Mouse (Mus musculus): ENCODE data around the gene Col4a3.

Col4a3 gene

DNA sequence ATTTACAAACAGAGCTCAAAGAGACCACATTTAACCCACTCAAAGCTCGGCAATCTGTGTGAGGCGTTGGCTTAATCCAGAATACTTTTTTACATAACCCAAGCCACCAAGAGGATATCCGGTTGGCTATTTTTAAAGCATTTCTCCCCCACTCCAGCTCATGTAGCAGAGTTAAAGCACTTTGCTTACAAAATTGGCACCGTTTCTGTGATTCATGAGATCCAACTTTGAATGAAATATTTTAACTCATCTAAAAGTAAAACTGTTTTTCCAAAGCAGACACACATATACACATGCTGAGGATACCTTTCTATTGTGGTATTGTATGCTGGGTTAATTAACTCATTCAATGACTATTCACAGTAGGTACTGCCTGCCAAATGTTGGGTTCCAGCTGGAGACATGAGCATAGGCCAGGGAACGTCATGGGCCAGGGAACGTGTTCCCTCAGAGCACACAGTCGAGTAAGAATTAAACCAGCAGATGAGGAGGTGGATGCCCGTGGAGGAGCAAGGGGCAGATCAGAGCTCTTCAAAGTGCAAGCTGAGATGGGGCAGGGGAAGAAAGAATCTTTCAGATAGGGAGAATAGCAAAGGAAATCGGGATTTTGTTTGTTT, 22.0 kb downstream of the Col4a3 start:
- no peak for DNase-seq

DNA sequence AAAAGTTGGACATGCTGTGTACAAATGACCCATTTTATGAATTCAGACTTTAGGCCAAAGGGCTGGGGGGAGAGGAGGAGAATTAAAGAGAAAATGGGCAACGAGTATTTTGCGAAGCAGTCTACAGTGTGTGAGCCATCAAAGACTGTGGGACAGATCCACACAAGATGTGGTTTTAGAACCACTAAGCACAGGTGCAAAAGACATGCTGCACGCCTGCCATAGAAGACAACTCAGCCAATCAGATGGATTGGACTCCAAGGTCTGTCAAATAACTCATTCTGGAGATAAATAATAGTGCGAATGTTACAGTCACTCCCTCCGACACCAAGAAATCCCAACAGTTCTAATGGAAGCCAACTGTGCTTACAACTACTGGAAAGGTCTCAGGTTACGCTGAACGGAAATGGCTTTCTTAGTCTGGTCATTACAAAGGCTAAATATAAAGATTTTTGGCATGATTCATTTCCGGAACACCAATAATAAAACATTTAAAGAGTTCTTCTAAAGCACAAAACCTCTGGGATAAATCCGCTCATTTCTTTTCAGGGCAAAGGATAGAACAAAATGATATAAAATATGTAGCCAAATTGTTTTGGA, 25.4 kb downstream of the Col4a3 start:
- no peak for DNase-seq

DNA sequence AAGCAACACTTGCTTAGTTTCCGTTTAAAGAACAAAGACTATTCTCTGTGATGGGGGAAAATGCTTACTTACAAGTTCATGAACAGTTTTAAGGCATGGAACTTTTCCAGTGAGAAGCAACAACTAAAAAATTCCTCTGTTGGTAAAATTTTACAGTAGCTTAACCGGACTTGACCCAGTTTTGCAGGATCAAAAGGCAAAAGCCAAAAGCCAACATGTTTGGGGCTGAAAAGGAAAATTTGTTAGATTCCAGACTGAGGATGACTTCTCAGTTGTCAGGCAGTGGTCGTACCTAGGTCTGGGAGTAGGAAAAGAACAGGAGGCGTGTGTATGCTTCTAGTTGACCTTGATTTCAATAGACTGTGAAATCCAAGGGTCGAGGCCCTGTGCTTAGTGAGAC, 31.3 kb downstream of the Col4a3 start:
- no peak for DNase-seq

DNA sequence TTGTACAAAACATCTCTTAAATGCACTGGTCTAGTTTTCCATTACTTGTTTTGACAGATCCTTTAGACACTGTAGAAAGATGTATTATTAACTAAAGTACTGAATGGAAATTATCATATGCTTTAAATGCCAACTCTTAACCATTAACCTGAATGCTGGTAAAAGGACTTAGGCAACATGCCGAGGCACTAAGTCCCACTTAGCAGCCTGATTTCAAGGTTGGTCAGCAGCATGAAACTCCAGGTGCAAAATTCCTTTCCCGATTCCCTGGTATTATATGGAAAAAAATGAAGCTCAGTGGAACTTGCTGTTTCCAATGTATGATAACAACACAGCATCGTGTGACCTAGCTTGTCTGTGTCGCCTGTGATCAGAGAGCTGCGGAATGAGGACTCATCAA, 31.9 kb downstream of the Col4a3 start:
- no peak for DNase-seq

DNA sequence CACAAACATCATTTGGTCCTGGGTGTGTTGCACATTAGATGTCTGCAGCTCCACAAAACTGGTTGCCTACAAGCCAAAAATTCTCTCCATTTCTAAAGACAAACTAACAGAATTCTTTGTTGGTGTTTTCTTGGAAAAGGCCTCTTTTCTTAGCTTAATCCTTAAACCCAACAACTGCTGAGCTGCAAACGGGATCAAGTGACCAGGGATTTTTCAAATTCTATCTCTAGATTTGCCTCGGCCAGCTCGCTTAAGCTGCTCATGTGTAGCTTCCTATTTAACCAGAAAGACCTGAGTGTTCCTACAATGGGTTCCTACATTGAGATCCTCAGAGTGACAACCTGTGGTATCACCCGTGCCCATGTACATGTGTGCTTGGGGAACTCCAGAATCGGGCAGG, 33.3 kb downstream of the Col4a3 start:
- DNase-seq = no peak

DNA sequence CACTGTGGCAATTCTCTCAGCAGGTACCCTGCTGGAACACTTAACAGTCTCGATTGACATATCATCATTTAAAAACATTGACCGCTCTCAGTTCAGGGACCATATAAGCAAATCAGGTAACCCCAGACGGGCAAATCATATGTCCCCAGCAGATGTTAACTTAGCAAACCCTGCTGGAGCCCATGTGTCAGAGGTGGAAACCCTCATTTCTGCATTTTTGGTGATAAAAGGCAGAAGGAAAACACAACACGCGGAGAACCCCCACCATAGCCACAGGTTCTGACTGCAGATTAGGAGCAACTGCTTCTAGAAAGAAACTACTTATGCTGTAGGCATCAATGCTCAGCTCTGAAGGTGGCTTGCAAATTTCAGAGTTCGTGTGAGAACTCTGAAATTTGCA, 38.2 kb downstream of the Col4a3 start:
- no peak for DNase-seq

DNA sequence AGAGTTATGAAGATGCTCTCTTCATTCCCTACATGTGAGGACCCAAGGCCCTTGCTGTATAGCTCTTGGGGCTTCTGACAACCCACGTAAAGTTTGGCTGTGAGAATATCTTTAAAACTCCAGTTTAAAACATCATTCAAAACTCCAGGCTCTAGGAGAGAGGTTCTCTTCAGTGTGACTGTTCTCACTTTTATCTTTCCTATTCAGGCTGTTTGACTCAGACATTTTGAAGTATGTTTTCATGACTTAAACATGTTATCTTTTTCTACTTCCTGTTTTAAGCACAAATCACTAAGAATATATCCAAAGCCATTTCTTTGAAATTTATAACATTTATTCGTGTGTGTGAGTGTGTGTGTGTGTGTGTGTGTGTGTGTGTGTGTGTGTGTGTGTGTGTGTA, 38.8 kb downstream of the Col4a3 start:
- no peak for DNase-seq

DNA sequence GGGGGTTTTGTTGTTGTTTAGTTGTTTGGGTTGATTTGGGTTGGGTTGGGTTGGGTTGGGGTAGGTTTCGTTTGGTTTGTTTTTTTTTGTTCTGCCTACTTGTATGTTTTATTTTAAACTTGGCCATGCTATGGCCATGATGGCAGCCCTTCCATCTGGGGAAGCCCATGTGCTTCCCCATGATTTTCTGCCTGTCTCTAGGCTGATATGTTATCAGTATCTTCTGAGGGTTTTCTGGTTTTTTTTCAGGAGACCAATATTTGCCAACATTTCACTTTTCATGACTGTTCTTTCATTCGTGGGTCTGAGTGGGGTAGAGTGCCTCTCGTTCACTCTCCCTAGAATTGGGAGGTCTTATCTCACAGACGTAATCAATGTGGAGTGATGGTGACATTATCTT, 40.9 kb downstream of the Col4a3 start:
- no peak for DNase-seq

DNA sequence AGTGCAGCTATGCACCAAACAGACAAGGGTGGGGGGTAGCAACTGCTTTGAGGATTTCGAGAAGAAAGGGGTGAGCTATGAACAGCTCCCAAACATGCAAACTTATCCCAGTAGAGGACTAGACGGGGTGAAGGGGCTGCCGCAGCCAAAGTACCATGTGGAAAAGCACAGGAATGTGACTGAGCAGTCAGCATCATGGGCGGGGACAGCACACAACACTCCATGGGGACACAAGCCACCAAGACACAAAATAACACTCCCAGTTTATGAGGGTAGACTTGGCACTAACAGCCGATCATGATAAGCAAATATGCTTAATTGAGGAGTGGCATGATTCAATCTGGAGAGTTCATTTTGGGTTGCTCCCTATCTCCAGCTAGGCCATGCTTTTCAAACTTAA, 42.8 kb downstream of the Col4a3 start:
- DNase-seq = no peak

DNA sequence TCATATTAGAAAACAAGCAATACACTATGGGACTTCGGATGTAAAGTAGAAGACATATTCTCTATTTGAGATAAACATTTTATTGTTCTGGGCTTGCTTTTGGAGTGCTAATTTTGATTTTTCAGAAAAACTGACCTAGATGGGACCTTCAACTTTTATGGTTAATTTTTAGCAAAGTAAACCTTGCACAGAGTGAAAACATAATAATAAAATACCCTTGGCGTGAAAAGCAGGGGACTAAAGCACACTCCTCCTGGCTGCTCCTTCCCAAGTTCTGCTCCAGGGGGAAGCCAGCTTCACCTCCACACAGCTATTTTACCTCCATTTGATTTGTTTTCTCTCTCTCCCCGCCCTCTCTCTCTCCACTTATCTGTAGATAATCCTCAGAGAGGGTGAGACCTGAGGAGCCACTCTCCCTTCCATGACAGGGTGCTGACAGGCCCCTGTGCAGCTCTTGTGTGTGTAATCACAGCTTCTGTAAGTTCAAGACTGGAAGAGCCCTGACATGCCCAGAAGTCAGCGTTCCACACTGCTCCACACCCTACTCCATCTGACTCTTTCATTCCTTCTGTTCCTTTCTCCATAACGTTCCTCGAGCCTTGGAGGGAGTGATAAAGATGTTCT, 44.6 kb downstream of the Col4a3 start:
- no peak for DNase-seq

DNA sequence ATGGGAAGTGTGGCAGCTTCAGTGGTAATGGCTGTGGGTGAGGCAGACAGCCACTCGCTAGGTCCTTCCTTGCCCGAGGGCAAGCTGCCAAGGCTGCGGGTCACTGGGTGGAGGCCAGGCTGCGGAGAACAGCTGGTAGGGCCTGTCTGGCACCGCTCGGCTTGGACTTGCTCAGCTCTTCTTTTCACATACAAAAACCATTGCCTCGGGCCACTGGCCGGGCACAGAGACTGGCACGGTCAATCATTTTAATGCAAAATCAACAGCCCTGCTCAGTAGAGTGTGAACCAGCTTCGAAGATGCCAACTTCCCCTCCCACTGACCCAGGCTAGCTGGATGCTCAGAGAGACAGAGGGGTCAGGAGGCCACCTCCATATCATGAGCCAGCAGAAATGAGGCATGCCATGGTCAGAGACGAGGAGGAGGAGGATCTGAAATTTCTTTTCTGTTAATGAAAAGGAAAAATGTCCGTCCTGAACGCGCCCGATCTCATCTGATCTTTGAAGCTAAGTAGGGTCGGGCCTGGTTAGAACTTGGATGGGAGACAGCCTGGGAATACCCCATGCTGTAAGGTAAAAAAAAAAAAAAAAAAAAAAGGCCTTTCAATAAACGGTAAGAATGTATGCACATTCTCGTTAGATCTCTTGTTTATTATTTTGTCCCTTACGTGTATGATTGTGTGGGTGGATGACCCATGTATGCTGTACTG, 48.0 kb downstream of the Col4a3 start:
- DNase-seq = no peak

DNA sequence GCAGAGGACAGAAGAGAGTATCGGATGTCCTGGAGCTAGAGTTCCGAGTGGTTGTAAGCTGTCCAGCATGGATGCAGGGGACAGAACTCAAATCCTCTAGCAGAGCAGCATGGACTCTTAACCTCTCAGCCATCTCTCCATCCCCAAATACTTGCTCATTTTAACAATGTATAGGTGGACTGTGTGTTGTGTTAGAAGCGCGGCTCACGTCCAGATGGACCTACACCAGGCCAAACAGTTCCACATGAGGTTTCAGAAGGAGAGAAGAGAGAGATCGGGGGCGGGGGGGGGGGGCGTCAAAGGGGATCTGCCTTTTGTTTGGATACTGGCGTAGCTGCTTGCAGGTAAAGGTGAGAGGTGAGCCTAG, 48.5 kb downstream of the Col4a3 start:
- no peak for DNase-seq

DNA sequence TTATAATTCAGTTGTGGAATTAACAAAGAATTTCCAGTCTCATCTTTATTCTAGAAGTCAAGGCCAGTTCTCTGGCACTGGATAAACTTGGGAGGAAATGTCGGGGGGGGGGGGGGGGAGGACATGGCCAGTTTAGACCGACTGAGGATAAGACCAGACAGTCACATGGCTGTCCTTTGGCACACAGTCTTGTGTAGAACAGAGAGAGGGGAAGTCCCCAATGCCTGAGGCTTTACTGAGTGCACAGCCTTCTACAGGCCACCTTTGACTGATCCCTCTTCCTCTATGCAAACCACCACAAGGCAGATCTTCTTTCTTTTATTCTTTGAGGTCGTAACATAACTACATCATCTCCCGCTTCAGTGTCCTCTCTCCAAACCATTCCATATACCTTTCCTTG, 49.6 kb downstream of the Col4a3 start:
- DNase-seq = no peak

DNA sequence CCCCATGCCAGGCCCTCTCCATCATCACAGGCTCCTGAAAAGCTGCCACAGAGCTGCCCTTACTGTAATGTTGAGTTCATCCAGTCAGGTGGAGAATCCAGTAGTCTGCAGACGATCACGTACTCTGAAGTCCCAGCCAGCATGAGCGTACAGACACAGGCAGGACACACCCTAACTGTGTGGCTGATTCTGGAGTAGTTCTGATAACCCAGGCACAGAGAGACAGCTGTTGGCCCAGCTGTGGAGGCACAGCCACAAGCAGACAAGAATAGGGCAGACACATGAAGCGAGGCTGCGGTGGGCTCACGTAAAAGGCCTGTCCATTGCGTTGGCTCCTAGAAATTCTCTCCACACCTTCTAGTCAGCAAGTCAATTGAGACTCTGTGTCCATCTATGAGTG, 50.7 kb downstream of the Col4a3 start:
- no peak for DNase-seq

DNA sequence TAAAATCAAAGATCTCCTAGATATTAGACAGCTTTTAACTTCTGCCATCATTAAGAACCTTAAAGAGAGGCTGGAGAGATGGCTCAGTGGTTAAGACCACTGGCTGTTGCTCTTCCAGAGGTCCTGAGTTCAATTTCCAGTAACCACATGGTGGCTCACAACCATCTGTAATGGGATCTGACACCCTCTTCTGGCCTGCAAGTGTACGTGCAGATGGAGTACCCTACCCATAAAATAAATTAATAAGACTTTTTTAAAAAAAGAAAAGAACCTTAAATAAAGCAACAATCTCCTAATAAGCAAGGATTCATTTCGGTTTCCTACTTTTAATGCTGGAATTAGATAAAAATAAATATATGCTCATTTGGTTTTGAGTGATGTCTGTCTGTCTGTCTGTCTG, 51.7 kb downstream of the Col4a3 start:
- no peak for DNase-seq

DNA sequence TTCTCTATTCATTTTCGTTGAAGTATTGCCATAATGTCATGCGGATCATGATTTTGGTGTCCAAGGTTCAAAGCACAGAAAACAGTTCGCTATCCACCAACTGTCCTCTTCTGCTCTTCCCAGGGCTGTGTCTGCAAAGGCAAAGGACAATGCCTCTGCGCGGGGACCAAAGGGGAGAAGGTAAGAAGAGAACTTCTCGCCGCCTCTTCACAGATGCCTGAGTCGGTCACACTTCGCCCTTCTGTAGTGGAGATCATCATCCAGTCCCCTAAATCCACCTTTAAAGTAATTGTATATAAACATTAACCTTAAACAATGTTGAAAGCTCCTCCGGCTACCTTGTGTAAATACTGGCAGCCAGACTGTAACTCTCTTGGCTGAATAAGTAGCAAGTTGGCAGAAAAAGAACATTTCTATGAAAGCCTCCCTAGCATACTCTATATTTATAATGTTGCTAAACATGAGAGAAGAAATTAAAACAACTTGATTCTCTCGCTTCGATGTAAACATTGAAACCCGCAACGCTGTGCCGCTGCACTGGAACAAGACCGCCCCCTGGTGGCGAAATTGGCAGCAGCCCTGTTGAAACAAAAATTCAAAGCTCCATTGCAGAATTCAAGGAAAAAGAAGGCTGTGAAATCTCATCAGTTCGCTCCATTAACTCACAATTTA, 54.7 kb downstream of the Col4a3 start:
- peak; percentile 55 for DNase-seq

DNA sequence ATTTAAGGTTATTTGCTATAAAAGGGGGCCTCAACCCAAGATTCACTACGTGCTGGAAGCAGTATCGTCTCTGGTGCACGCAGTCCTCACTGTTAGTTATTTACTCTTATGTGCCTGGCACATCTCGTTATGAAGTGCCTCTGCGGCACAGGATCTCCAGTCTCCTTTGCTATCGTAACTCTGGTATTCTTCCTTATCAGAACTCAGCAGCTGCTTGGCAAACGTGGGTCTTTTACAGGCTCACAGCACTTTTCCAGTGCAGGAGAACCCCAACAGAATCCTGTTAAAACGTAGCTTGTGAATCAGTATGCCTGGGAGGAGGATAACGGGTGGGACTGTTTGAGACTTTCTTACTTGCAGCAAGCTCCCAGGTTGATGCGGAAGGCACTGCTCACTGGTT, 61.3 kb downstream of the Col4a3 start:
- no peak for DNase-seq

DNA sequence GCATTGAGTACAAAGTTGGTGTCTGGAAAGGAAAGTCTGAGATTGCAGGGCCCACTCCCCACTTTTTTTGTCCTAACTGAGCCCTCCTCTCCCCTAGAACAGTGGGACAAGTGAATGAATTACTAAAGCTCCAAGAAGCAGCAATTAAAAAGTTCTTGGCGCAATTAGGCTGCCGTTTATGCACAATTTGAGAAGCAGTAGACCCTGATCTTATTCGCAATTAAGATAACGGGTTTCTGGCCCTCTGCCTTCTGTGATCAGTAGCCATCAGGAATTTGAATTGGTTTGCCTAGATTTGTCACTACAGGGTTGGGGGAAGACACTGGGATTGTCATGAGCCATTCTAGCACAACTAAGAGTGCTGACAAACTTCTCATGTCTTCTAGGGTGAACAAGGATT, 64.1 kb downstream of the Col4a3 start:
- DNase-seq = no peak

DNA sequence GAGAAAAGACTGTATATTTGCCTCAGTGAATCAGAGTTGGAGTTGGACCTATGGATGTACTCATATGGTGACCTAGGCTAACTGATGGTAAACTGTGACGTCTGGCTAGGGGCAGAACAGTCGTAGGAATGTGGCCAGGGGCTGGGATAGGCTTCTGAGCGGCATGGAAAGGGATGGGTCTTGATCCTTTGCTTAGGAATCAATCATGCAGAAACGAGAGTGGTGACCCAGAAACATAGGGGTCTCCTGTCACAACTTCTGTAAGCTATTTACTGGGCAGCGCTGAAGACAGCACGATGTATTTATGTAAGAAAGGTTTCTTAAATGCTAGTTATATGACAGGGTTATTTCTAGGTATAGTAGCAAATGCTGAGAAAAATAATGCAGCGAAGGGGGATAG, 67.3 kb downstream of the Col4a3 start:
- DNase-seq = no peak

DNA sequence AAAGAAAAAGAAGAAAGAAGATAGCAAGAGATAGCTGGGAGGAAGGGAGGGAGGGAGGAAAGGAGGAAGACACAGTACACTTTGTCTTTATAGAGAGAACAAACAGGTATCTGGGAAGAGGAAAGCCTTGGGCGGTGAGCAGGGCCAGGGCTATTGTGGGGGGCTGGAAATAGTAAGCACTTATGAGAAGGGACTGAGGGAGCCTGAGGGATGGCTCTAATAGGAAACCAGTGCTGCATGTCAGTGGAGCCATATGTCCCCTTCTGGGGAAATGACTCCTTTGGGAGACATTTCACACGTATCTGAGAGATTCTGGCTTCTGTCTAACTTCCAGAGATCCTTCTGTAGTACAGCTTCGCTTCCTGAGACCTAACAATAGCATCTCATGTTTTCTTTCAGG, 69.7 kb downstream of the Col4a3 start:
- DNase-seq = no peak

DNA sequence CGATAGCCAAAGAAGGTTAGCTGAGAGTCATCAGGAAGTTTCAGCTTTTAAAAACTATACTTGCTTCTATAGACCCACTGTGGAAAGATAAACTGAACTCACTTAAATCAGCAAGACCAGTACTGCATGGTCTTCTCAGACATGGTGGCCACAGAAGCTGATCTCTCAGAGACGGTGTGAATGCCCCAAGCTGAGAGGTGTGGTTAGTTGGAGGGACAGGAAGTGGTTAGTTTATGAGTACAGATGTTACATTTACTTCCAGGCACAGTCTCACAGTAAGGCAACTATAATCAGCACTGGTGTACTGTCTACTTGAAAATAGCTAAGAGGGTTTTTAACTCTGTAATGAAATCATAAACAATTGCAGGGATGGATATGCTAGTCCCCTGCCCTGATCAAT, 75.5 kb downstream of the Col4a3 start:
- DNase-seq = no peak

DNA sequence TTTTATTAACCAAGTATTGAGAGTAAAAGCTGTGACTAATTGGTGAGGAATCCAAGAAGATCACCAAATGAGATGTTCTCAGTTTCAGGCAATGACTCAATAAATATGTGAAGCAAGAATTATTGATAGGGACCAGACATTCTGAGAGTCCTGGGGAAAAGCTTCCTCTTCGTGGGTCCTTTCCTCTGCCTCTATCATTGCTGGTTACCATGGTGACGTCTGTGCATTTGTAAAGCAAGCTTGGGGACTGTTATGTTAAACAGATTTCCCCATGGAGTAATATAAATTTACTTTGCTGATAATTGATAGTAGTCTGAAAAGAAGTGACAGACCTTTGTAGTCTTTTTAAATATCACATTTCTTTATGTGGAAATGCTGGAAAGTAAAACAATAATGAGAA, 76.8 kb downstream of the Col4a3 start:
- DNase-seq = no peak

DNA sequence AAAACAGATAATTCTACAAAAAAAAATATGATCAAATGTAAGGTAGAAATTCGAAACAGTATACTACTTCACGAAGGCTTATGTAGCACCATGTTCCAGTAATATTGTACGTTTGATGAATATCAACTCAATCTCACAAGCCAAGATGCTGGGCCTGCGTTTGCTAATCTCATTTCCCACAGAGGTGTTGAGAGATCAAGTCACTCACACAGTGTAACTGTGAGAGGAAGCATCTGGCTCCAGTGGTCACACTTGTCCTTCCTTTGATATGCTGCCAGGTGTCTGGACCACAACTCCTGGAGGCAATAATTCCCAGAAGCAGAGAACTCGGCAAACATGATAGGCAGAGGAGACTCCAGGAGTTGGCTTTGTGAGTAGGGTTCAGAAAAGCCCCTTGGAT, 99.6 kb downstream of the Col4a3 start:
- no peak for DNase-seq

DNA sequence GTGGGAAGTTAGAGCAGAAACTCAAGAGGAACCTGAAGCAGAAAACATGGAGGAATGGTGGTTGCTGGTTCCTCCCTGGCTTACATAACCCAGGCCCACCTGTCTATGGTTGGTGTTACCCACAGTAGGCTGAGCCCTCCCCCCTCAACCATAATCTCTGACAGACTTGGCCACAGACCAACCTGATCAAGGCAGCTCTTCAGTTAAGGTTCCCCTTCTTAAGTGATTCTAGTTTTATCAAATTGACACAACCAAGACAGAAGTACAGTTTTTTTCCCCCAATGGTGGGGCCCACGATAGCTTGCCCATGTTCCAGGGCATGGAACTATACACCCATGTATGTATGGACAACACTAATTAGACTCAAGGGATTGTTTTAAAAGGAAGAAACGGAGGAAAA, 100.1 kb downstream of the Col4a3 start:
- no peak for DNase-seq
